Mouse (Mus musculus) heart, adult 11 months (tissue): Measurements from ENCODE around the gene Maco1.

ENCODE experiments used
- DNase-seq: peaks from one replicate; pipeline ENCODE4 v3.0.0; 2022

Maco1 gene

GRCm38 (mm10) chr4:134853259-134853636 lies at the start of gene Maco1:
Gene Maco1, minus strand, starts transcription at chr4:134853345.
- no peak for DNase-seq

GRCm38 (mm10) chr4:134901126-134901525 lies 48.0 kb upstream of the Maco1 start:
- DNase-seq: no peak

- DNase-seq: no peak
These were observed 44.1 kb upstream of the Maco1 start for GRCm38 (mm10) chr4:134897256-134897655.

- peak; percentile 92 for DNase-seq
These were observed 39.0 kb upstream of the Maco1 start for GRCm38 (mm10) chr4:134892096-134892495.

GRCm38 (mm10) chr4:134884364-134884763 lies 31.2 kb upstream of the Maco1 start:
- peak; percentile 92 for DNase-seq

- peak; percentile 97 for DNase-seq
These were observed 30.7 kb upstream of the Maco1 start for GRCm38 (mm10) chr4:134883808-134884207.

- peak; percentile 90 for DNase-seq
These were observed 30.1 kb upstream of the Maco1 start for GRCm38 (mm10) chr4:134883266-134883665.

GRCm38 (mm10) chr4:134880041-134880440 lies 26.9 kb upstream of the Maco1 start:
- DNase-seq: no peak

- DNase-seq: peak; percentile 93
These were observed 26.4 kb upstream of the Maco1 start for GRCm38 (mm10) chr4:134879410-134879981.

GRCm38 (mm10) chr4:134876171-134876570 lies 23.0 kb upstream of the Maco1 start:
- no peak for DNase-seq

- no peak for DNase-seq
These were observed 18.8 kb upstream of the Maco1 start for GRCm38 (mm10) chr4:134871950-134872349.

- no peak for DNase-seq
These were observed 18.3 kb upstream of the Maco1 start for GRCm38 (mm10) chr4:134871477-134871876.

- no peak for DNase-seq
These were observed 16.8 kb upstream of the Maco1 start for GRCm38 (mm10) chr4:134869815-134870375.

- no peak for DNase-seq
These were observed 16.1 kb upstream of the Maco1 start for GRCm38 (mm10) chr4:134869068-134869730.

GRCm38 (mm10) chr4:134868490-134868889 lies 15.3 kb upstream of the Maco1 start:
- no peak for DNase-seq

- DNase-seq: no peak
These were observed 14.9 kb upstream of the Maco1 start for GRCm38 (mm10) chr4:134868065-134868464.

GRCm38 (mm10) chr4:134867661-134868060 lies 14.5 kb upstream of the Maco1 start:
- no peak for DNase-seq

- no peak for DNase-seq
These were observed 14.1 kb upstream of the Maco1 start for GRCm38 (mm10) chr4:134867213-134867612.

GRCm38 (mm10) chr4:134865789-134866188 lies 12.6 kb upstream of the Maco1 start:
- no peak for DNase-seq

- no peak for DNase-seq
These were observed 12.2 kb upstream of the Maco1 start for GRCm38 (mm10) chr4:134865340-134865739.

GRCm38 (mm10) chr4:134863937-134864729 lies 11.0 kb upstream of the Maco1 start, which contains the start of gene Rhd:
Gene Rhd, plus strand, starts transcription at chr4:134864536.
- no peak for DNase-seq

- no peak for DNase-seq
These were observed 9.9 kb upstream of the Maco1 start for GRCm38 (mm10) chr4:134862996-134863395.

GRCm38 (mm10) chr4:134861884-134862283 lies 8.7 kb upstream of the Maco1 start:
- DNase-seq: no peak

GRCm38 (mm10) chr4:134858494-134858893 lies 5.3 kb upstream of the Maco1 start:
- no peak for DNase-seq
